ENCODE assay signal across 26 mouse cellular contexts in genomic region chr8:110905404-110905803, GRCm38 (mm10).
"Had no signal": no experiment of that assay in that cellular context is flagged by ENCODE, and none has a peak within 500 bp of the region (broad histone marks: within the 10 kb centered on the region; RNA-seq: fewer than 3 reads in every experiment).

No protein-coding gene starts in this region.

- H3K4me3 ChIP-seq: heart, adult 2 months; heart, embryonic 13.5 days; heart, embryonic 15.5 days; hindbrain, embryonic 13.5 days; hindbrain, embryonic 15.5 days; limb, embryonic 10.5 days; limb, embryonic 12.5 days; liver, embryonic 13.5 days; liver, embryonic 15.5 days had no signal

- ATAC-seq: hindbrain, postnatal 0 days; intestine, embryonic 16.5 days; liver, postnatal 0 days had no signal

- DNase-seq: gastrocnemius, postnatal 14 days; gastrocnemius, postnatal 36 days; heart, adult 11 months; heart, adult 2 months; heart, postnatal 14 days; heart, postnatal 36 days; kidney, adult 11 months; kidney, adult 2 months; kidney, postnatal 10 days; kidney, postnatal 25 days; kidney, postnatal 4 days; layer of hippocampus, adult 9-11 months; liver; liver, embryonic 13.5 days; liver, postnatal 0 days had no signal

- H3K9ac ChIP-seq: heart, embryonic 13.5 days; heart, embryonic 15.5 days; hindbrain, embryonic 13.5 days; hindbrain, embryonic 15.5 days; limb, embryonic 12.5 days; liver, embryonic 13.5 days; liver, embryonic 15.5 days; liver, postnatal 0 days had no signal

- H3K27me3 ChIP-seq: heart, embryonic 13.5 days; heart, embryonic 15.5 days; hindbrain, embryonic 13.5 days; hindbrain, embryonic 15.5 days; limb, embryonic 12.5 days; liver, embryonic 15.5 days had no signal

- H3K36me3 ChIP-seq: heart, embryonic 13.5 days; heart, embryonic 15.5 days; hindbrain, embryonic 13.5 days; hindbrain, embryonic 15.5 days; limb, embryonic 10.5 days; limb, embryonic 12.5 days; liver, embryonic 13.5 days; liver, embryonic 15.5 days had no signal

- H3K4me2 ChIP-seq: heart, embryonic 11.5 days; heart, embryonic 13.5 days; heart, embryonic 15.5 days; hindbrain, embryonic 13.5 days; hindbrain, embryonic 15.5 days; limb, embryonic 12.5 days; liver, embryonic 11.5 days; liver, embryonic 13.5 days; liver, embryonic 15.5 days had no signal

- H3K9me3 ChIP-seq: heart, embryonic 13.5 days; heart, embryonic 15.5 days; hindbrain, embryonic 13.5 days; hindbrain, embryonic 15.5 days; limb, embryonic 10.5 days; limb, embryonic 12.5 days; liver, embryonic 13.5 days; liver, embryonic 15.5 days had no signal

- H3K27ac ChIP-seq: heart, adult 2 months; heart, embryonic 13.5 days; heart, embryonic 15.5 days; hindbrain, embryonic 13.5 days; hindbrain, embryonic 15.5 days; hindbrain, postnatal 0 days; limb, embryonic 10.5 days; limb, embryonic 12.5 days; liver, embryonic 13.5 days; liver, embryonic 15.5 days had no signal
